Mouse (Mus musculus): ENCODE measurements at regions not wholly inside any gene's neighbourhood (a gene's known extent, or its start where the extent isn't known, plus 50 kb on each side); places are given as distances from the start of the nearest gene placed in this dataset.

DNA sequence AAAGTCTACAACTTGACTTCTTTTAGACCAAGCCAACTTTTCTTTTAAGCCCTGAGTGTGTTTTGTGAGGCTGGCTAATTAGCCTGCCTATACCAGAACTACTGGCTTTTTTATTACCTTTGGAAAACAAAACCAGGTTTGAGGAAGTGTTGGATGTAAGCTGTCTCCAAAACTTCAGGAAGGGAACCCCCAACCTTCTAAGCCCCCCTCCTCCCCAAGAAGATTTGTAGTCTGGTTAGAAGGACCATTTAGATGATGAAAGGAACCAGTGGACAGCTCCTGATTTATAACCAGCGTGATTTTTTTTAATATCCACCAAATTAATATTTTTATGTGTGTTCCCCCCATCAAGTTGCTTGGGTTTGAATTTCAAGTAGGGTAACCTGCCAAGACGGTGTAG, 236.1 kb upstream of the Nfe2l3 start:
- no peak for TF ChIP-seq POLR2A (IDR thresholded peaks at IDR 0.05; ENCODE audit: borderline replicate concordance, control insufficient read depth, low read depth, low read length)
- TF ChIP-seq CTCF (IDR thresholded peaks at IDR 0.05; ENCODE audit: control insufficient read depth, insufficient read depth, low read length), result no peak

Measured in bone marrow, adult 2 months (tissue).